Mouse (Mus musculus): ENCODE results near the gene Myl7. TPM values are rescaled to one million over a fixed set of nuclear protein-coding genes. Genes with fewer than 3 reads are reported as not detected.

The Myl7 gene
- total RNA-seq (2023), result not detected

DNA sequence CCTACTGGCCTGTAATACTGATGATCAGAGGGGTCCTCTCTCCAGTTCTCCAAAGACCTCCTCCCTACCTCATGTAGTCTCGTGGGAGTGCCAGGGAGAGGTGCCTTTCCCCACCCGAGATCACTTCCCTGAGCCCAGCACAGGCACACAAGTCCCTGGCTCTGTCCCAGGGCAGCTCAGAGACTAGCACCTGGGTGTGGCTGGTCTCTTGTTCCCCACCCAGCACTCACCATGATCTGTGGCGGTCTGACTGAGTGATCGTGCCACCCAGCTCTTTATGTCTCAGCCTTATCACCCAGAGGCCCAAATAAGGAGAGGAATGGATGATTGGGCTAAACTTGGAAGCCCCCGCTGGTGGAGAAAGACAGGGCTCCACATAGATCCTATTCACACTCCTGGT is at the start of gene Myl7:
Gene Myl7, minus strand, starts transcription at position 252 of the 400 bp plus-strand sequence.

DNA sequence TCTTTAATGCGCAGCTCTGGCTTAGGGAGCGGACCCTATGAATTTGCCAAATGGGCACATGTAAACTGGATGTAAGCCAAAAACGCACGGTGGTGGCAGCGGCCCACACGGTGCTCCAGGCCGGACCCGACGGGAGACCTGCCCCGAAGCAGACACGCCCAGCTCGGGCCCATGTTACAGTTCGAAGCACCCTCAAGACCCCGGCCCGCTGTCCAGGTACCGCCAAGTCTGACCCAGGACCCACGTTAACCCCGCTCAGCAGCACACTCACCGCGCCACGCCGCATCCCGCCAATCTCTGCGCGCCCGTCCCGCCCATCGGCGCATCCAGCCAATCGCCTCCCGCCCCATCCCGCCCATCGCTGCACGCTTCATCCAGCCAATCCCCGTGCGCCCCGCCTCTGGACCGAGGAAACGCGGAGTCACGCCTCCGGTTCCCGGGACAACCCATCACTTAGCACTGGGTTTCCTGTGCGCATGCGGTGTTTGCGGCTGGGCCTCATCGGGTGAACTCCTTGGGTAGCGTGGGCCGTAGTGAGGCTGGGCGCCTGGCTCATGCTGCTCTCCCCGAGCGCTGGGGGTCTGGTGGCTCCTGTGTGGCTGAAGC is 20.6 kb downstream of the Myl7 start, which contains the start of gene Pold2:
Gene Pold2, minus strand, starts transcription at position 372 of the 606 bp plus-strand sequence.

DNA sequence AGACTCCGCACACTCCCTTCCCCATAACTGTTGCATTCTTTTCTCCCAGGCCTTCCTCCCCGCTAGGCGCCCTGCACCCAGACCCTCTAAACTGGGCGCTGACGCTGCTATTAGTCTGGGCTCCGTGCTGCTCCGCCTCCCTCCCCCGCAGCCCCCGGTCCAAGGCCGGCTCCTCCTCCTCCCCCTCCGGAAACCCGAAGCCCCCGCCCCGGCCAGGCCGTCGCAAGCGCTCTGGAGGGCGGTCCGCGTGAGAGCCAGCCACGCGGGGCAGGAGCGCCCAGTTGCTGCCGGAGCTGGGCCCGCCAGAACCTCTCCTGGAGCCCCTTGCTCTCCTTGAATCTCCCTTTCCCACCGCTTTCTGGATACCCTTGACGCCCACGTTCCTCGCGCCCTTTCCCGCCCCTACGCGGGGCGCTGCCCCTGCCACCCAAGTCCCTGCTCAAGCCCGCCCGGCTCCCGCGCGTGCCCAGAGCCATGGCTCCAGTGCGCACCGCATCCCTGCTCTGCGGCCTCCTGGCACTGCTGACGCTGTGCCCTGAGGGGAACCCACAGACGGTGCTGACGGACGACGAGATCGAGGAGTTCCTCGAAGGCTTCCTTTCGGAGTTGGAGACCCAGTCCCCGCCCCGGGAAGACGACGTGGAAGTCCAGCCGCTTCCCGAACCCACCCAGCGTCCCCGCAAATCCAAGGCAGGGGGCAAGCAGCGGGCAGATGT is 36.7 kb downstream of the Myl7 start, which contains the start of gene Aebp1:
Gene Aebp1, plus strand, starts transcription at position 270 of the 716 bp plus-strand sequence.

Other genes with a start within 250 kb of the Myl7 start
- 10 to 100 TPM; 63.3 to 63.7 TPM for gene Mrps24, start 183.1 kb downstream of the Myl7 start, total RNA-seq (2023)
- gene Urgcp, start 136.4 kb downstream of the Myl7 start, total RNA-seq (2023), result 10 to 100 TPM; 26.2 to 34.2 TPM
- 100 to 1,000 TPM; 181 to 182 TPM for gene Dbnl, start 110.3 kb downstream of the Myl7 start, total RNA-seq (2023)
- not detected for gene Pgam2, start 95.0 kb downstream of the Myl7 start, total RNA-seq (2023)
- 100 to 1,000 TPM; 103 to 112 TPM for gene Polm, start 60.8 kb downstream of the Myl7 start, total RNA-seq (2023)
- under 1 TPM in 1 of 2 experiments, not detected in 1; 0.44 TPM for gene Aebp1, start 36.8 kb downstream of the Myl7 start, total RNA-seq (2023)
- 10 to 100 TPM; 47.4 to 50.0 TPM for gene Pold2, start 20.5 kb downstream of the Myl7 start, total RNA-seq (2023)
- not detected for gene Gck, start 51.3 kb upstream of the Myl7 start, total RNA-seq (2023)
- gene Ykt6, start 56.9 kb upstream of the Myl7 start, total RNA-seq (2023), result 10 to 100 TPM; 61.0 to 75.1 TPM
- gene Camk2b, start 167.6 kb upstream of the Myl7 start, total RNA-seq (2023), result 1 to 10 TPM in 1 of 2 experiments, under 1 TPM in 1; 0.36 to 1.5 TPM

Data from B cell, adult 67 days (primary cell).